Mouse (Mus musculus) lung, adult 2 months (tissue): ENCODE data around the gene Tbc1d22b. TPM values are rescaled to one million over a fixed set of nuclear protein-coding genes. Genes with fewer than 3 reads are reported as not detected.
"Not testable (repeated sequence)": the region's sequence is repeated elsewhere in the genome, so short reads cannot be mapped to it uniquely, and the experiment has no call there.

Source experiments
- DNase-seq: peaks from one replicate; pipeline ENCODE4 v3.0.0; 2022
- H3K4me1 ChIP-seq: fragments of 200-500 bp; 2 replicates; pipeline ENCODE4 v1.6.1; 2011; ENCODE audit warnings: low read length; ENCODE audit not compliant: control insufficient read depth, insufficient read depth
- H3K4me3 ChIP-seq: fragments of 200-500 bp; replicated peaks from 2 replicates; pipeline ENCODE3; 2011; ENCODE audit warnings: low read depth, mild to moderate bottlenecking, control low read depth, low read length; ENCODE audit errors: extremely low read depth
- CTCF ChIP-seq: fragments of 200-500 bp; IDR thresholded peaks from 2 replicates; pipeline ENCODE4 v1.5.1; 2011; ENCODE audit warnings: mild to moderate bottlenecking, low read length, control low read depth; ENCODE audit not compliant: insufficient read depth
- POLR2A ChIP-seq: fragments of 200-500 bp; IDR thresholded peaks from 2 replicates; pipeline ENCODE4 v1.6.1; 2011; ENCODE audit warnings: low read depth, mild to moderate bottlenecking, control low read depth, low read length, borderline replicate concordance; ENCODE audit errors: extremely low read depth
- WGBS: fragments of 180-500 bp; shearing (Covaris S2); methylation state at CpG from one replicate; pipeline ENCODE4 v1.1.7; 2018; 5-methylcytosine and 5-hydroxymethylcytosine counted together
- polyA plus RNA-seq: library from polyadenylated mRNA; depleted of rRNA; stranded (reverse); fragments of >200 nt; gene quantifications from 2 replicates; pipeline ENCODE4 v1.2.3, GENCODE M21; 2012

Gene Tbc1d22b
- polyA plus RNA-seq, 1 experiment = 17.7 TPM

DNA sequence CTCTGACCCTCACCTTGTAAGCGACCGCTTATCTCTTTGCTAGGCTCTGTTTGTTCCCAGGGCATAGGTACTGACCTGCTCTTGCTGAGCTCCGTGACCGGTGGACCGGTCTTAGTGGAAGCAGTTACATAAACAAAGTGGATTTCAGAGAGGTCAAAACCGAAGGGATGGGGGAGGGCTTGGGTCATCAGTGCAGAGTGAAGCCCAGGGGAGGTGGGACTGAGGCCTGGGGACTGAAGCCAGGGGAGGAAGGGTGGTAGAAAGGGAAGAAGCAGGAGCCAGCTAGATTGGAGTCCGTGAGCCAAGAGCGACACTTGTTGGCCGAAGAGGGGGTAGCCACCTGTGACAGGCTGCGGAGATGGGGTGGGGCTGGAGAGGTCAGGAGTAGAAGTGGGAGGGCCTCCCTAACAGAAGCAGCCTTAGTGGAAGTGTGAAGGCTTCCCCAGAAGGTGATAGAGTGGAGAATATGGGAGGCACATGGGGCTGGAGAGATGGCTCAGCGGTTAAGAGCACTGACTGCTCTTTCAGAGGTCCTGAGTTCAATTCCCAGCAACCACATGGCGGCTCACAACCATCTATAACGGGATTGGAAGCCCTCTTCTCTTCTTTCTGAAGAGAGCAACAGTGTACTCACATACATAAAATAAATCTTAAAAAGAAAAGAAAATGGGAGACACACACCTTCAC is 36.4 kb upstream of the Tbc1d22b start:
- TF ChIP-seq CTCF (peak; percentile 69), POLR2A (no peak)
- Histone ChIP-seq H3K4me3 (no peak overlapping the region), H3K4me1 (no peaks in the 10 kb centered on the region; the same call in 1 of the 2 replicates)
- 36% methylated on average over 13 of the region's 13 CpGs for WGBS
- DNase-seq = peak; percentile 67

DNA sequence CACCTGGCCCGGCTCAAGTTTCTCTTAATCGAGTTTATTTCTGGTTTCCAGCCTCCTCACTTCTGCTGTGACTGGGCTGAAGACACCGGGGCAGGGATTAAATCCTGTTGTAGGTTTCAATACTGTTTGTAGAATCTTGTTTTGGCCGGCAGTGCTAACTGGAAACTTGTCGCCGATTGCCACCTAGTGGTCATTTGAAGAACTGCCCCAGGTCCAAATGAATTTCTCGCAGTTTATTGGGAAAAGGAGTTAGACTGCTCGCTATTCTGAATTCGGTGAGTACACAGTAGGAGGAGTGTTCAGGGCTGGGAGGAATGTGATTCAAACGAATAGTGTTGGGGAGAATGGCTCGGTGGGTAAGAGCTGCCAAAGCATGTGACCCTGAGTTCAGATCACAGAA is 35.1 kb upstream of the Tbc1d22b start:
- peak; percentile 78 for DNase-seq
- TF ChIP-seq POLR2A = no peak
- TF ChIP-seq CTCF = peak; percentile 72
- WGBS = 2% methylated on average over 11 of the region's 11 CpGs
- H3K4me1 ChIP-seq = no peaks in the 10 kb centered on the region
- H3K4me3 ChIP-seq = no peak overlapping the region

DNA sequence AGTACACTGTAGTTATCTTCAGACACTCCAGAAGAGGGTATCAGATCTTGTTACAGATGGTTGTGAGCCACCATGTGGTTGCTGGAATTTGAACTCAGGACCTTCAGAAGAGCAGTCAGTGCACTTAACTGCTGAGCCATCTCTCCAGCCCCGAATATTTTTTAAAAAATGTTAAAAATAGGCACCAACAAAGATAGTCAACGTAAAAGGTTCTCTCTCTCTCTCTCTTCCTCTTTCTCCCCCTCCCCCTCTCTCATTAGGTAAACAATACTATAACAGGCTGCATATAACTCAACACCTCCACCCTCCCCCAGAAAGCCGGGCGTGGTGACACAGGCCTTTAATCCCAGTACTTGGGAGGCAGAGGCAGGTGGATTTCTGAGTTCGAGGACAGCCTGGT is 30.9 kb upstream of the Tbc1d22b start:
- not testable (repeated sequence) for H3K4me1 ChIP-seq, DNase-seq, H3K4me3 ChIP-seq
- 79% methylated on average over 5 of the region's 5 CpGs for WGBS

DNA sequence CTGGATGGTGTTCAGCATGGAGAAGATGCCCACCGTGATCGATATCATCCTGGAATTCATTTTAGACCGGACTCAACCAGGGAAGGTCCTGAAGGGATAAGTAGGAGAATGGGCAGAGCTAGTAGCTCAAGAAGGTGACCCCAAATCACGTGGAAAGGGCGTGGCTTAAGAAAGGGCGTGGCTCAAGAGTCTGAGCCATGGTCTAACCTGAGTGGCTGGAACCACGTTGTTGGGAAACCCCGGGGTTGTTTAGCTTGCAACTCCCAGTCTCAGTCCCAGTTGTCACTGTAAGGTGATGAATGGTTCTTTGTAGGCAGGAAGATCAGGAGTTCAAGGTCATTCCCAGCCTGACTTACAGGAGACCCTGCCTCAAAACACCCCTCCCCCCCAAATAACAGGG is 29.9 kb upstream of the Tbc1d22b start:
- no peak for TF ChIP-seq POLR2A
- no peak for TF ChIP-seq CTCF
- WGBS = 72% methylated on average over 8 of the region's 8 CpGs
- H3K4me3 ChIP-seq = no peak overlapping the region
- no peak for DNase-seq
- H3K4me1 ChIP-seq = no peaks in the 10 kb centered on the region

DNA sequence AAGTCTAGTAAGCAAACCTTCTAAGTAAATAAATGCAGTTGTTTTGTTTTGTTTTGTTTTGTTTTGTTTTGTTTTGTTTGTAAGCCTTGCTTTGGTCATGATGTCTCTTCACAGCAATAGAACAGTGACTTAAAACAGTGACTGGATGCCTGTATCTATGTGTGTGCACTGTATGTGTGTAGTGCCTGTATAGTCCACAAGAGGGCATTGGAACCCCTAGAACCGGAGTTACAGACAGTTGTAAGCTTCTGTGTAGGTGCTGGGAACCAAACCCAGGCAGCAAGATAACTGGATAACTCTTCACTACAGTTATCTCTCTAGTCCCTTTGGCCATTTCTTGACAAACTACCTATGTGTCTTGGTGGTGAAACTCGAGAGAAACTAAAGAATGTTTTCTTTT is 24.0 kb upstream of the Tbc1d22b start:
- WGBS = 75% methylated on average over 2 of the region's 2 CpGs

DNA sequence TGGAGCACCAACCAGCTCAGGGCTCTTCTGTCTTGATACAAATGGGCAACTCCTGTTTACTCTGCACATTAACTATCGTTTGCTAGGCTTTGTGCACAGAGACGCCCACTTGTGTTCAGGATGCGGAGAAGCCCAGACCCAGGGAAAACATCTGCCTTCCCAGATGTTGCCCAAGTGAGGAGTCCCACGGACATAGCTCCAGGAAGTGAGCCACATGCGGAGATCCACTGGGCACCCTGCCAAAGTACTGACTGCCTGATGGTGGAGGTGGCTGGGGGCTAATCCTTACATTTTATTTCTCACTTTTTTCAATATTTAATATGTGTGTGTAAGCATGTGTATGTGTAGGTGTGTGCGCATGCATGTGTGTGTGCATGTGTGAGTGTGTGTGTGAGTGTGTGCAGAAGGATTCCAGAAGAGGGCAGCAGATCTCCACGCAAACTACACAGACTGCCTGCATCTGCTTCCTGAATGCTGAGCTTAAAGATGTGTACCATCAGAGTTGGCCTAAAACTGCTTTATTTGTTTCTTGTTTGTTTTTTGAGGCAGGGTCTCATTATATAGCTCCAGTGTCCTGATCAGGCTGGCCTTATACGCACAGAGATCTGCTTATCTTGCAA is 20.9 kb upstream of the Tbc1d22b start:
- DNase-seq = no peak
- TF ChIP-seq POLR2A = no peak
- peak; percentile 67 for TF ChIP-seq CTCF
- H3K4me3 ChIP-seq = no peak overlapping the region
- no peaks in the 10 kb centered on the region for H3K4me1 ChIP-seq
- WGBS = 70% methylated on average over 8 of the region's 8 CpGs

More for the DNA sequence above, 24.0 kb upstream of the Tbc1d22b start:
- Histone ChIP-seq H3K4me1 (no peaks in the 10 kb centered on the region), H3K4me3 (no peak overlapping the region)
- no peak for DNase-seq
- TF ChIP-seq POLR2A (no peak), CTCF (no peak)

DNA sequence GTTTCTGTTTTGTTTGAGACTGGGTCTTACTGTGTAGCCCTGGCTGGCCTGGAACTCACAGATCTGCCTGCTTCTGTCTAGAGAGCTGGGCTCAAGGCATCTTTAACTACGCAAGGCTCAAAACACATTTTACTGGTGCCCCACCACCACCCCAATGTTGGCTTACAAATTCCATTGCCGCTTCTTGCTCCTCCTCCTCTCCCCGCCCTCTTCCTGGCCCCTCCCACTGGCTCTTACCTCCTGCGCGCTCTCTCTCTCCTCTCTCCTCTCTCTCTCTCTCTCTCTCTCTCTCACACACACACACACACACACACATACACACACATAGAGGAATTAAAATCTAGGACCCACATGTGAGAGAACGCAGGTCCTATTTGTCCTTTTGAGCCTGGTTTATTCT is 19.1 kb upstream of the Tbc1d22b start:
- no peak for DNase-seq
- WGBS = 69% methylated on average over 6 of the region's 6 CpGs
- no peak overlapping the region for H3K4me3 ChIP-seq
- H3K4me1 ChIP-seq = no peaks in the 10 kb centered on the region
- TF ChIP-seq CTCF (no peak), POLR2A (no peak)

DNA sequence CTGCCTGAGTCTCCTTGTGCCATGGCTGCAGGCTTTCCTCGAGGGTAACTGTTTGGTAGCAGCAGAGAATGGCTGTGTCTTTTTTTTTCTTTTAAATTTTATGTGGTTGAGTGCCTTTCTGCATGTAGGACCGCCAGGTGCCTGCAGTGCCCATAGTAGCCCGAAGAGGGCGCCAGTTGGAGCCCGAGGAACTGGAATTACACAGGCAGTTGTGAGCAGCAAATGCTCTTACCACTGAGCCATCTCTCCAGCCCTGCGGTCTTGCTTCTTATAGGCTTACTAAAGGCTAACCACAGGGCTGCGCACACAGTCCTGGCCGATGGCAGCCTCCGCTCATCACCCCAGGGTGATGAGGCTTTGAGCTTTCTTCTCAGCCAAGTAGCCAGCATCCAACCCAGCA is 18.3 kb upstream of the Tbc1d22b start:
- TF ChIP-seq CTCF (no peak), POLR2A (no peak)
- DNase-seq = no peak
- WGBS = 78% methylated on average over 9 of the region's 9 CpGs
- Histone ChIP-seq H3K4me3 (no peak overlapping the region), H3K4me1 (no peaks in the 10 kb centered on the region)

DNA sequence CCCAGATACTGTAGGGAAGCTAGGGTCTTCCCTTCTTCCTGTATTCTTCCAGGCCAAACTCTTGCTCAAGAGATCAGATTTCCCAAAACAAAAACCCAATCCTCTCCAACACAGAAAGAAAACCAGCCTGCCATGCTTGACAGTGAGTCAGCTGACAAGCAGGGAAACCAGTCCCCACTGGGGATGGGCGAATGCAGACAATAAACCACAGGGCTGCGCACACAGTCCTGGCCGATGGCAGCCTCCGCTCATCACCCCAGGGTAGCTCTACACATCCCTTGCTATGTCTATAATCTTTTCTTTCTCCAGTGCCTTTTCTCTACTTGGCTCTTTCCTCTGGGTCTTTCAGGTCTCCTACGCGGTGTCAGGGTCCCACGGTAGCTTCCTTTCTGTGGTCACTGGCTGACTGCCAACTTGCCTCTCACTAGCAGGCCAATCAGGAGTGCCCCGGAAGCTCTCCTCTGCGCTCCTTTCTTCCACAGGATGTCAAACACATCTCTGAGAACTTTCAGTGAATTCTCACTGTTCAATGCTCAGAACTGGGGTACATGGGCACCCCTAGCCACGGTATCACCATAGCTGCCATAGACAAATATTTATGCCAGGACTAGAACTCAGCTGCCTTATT is 17.7 kb upstream of the Tbc1d22b start:
- TF ChIP-seq CTCF (no peak), POLR2A (no peak)
- no peaks in the 10 kb centered on the region for H3K4me1 ChIP-seq
- DNase-seq = no peak
- 44% methylated on average over 10 of the region's 10 CpGs for WGBS
- no peak overlapping the region for H3K4me3 ChIP-seq

DNA sequence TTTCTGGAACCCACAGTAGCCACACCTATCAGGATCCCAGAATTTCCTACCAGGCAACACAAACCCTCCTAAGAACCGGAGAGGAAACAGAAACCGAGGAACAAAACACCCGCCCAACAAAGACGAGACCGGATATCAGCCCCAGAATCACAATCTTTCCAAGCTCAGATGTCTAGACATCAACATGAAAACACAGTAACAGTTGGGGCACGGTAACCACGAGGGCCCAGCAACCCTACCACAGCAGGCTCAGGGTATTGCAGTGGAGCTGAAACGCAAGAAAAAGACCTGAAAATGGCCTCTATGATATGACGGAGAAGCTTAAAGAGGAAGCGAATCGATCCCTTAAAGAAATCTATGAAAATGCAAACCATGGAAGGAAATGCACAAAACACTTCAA is 15.7 kb upstream of the Tbc1d22b start:
- 82% methylated on average over 11 of the region's 11 CpGs for WGBS
- no peak for DNase-seq
- TF ChIP-seq POLR2A (no peak), CTCF (no peak)

DNA sequence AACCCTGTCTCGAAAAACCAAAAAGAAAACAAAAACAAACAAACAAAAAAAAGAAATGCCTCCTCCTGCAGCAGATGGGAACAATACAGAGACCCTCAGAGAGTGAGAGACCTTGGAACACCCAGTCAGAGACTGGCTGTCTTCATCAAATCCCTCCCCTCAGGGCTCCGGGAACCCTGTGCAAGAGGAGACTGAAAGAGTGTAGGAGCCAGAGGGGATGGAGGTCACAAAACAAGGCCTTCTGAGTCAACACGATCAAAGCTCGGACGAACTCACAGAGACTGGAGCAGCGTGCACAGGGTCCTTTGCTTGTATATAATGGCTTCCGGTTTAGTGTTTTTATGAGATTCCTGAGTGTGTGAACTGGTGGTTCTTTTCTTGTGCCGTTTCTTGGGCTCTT is 9.2 kb upstream of the Tbc1d22b start:
- WGBS = 83% methylated on average over 8 of the region's 8 CpGs
- no peak for DNase-seq
- Histone ChIP-seq H3K4me3 (no peak overlapping the region), H3K4me1 (no peaks in the 10 kb centered on the region)
- TF ChIP-seq CTCF = no peak
- no peak for TF ChIP-seq POLR2A

More for the DNA sequence above, 15.7 kb upstream of the Tbc1d22b start:
- H3K4me1 ChIP-seq = no peaks in the 10 kb centered on the region
- H3K4me3 ChIP-seq = no peak overlapping the region
